Mouse (Mus musculus): Measurements from ENCODE around the gene Dicer1.

GRCm38 (mm10) chr12:104796635-104797378 is 45.1 kb upstream of the Dicer1 start:
- TF ChIP-seq CTCF (IDR thresholded peaks at IDR 0.05; ENCODE audit: low read depth, low read length) (no peak), POLR2A (IDR thresholded peaks at IDR 0.05; ENCODE audit: borderline replicate concordance, low read depth, low read length) (no peak)
